Mouse (Mus musculus): ENCODE data around the gene Cyb5r3. TPM values are rescaled to one million over a fixed set of nuclear protein-coding genes. Genes with fewer than 3 reads are reported as not detected.

Gene Cyb5r3
- total and polyA plus RNA-seq, 2 experiments from 2014 or later = 117 to 166 TPM

DNA sequence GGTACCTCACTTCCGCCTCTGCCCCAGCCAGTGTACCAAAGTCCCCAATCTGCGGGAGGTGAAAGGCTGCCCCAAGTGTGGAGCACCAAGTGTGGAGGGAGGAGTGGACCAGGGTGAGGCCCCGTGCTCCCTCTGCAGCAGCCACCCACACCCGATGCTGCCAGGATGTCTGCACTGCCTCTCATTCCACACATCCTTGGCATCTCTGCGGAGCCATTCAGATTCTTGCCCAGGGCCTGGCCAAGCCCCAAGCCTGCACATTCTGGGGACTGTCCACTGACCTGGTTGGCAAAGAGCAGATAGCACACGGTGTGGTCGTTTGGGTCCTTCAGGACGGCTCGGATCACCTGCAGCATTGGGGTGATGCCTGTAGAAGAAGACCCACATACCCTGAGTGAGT is 12.6 kb downstream of the Cyb5r3 start:
- H3K4me3 ChIP-seq (ENCODE audit: low read depth, low read length) = no peak overlapping the region
- H3K9me3 ChIP-seq (replicated peaks; ENCODE audit: control insufficient read depth, low read length) = no peaks in the 10 kb centered on the region
- H3K27ac ChIP-seq (ENCODE audit: low read depth) = no peak overlapping the region
- TF ChIP-seq CTCF (IDR thresholded peaks at IDR 0.05; ENCODE audit: low read depth) (no peak), EP300 (IDR thresholded peaks at IDR 0.05; ENCODE audit: low read depth) (no peak)
- H3K9ac ChIP-seq (replicated peaks; ENCODE audit: low read depth, low read length) = no peak overlapping the region
- peaks cover 41% of the 10 kb centered on the region for H3K36me3 ChIP-seq (replicated peaks; ENCODE audit: control insufficient read depth, insufficient read depth, low read length)
- H3K4me1 ChIP-seq (ENCODE audit: control insufficient read depth, insufficient read depth) = 0 out of 2 replicates have a peak, but pooled peaks cover 2% of the 10 kb centered on the region
- no peaks in the 10 kb centered on the region for H3K27me3 ChIP-seq (ENCODE audit: control insufficient read depth, insufficient read depth, low read length)
- DNase-seq (ENCODE audit: low spot score) = no peak
- ATAC-seq (ENCODE audit: insufficient read depth, low read depth) = no peak
- 81% methylated on average over 9 of the region's 9 CpGs for WGBS
- no peak overlapping the region for H3K4me2 ChIP-seq (ENCODE audit: low read depth, low read length)

GRCm38 (mm10) chr15:83158587-83159160 is 13.7 kb downstream of the Cyb5r3 start:
- Histone ChIP-seq H3K27me3 (ENCODE audit: control insufficient read depth, insufficient read depth, low read length) (no peaks in the 10 kb centered on the region), H3K4me3 (ENCODE audit: low read depth, low read length) (no peak overlapping the region), H3K9ac (replicated peaks; ENCODE audit: low read depth, low read length) (no peak overlapping the region), H3K9me3 (replicated peaks; ENCODE audit: control insufficient read depth, low read length) (no peaks in the 10 kb centered on the region), H3K4me2 (ENCODE audit: low read depth, low read length) (no peak overlapping the region), H3K27ac (ENCODE audit: low read depth) (no peak overlapping the region), H3K36me3 (replicated peaks; ENCODE audit: control insufficient read depth, insufficient read depth, low read length) (peaks cover 48% of the 10 kb centered on the region), H3K4me1 (ENCODE audit: control insufficient read depth, insufficient read depth) (no peaks in the 10 kb centered on the region)
- no peak for DNase-seq (ENCODE audit: low spot score)
- WGBS = 87% methylated on average over 7 of the region's 7 CpGs
- TF ChIP-seq EP300 (IDR thresholded peaks at IDR 0.05; ENCODE audit: low read depth) (no peak), CTCF (IDR thresholded peaks at IDR 0.05; ENCODE audit: low read depth) (no peak)
- no peak for ATAC-seq (ENCODE audit: insufficient read depth, low read depth)

DNA sequence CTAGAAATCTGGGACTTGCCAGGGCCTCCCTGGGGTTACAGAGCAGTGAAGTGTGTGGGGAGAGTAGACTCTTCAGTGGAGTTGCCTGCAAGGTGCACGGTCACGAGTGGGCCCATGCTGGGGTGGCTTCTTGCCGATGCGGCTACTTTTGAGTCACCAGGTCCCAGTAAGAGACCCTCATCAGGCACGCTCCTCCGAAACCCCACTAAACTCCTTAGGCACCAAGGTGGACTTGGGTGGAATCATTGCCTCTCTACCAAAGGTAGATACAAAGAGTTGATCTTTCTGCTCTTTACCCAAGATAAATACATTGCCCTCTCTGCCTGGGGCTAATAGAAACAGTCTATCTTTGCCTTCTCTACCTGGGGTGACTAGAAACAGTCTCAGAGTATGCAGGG is 14.7 kb downstream of the Cyb5r3 start:
- no peaks in the 10 kb centered on the region for H3K9me3 ChIP-seq (replicated peaks; ENCODE audit: control insufficient read depth, low read length)
- TF ChIP-seq CTCF (IDR thresholded peaks at IDR 0.05; ENCODE audit: low read depth) (no peak), EP300 (IDR thresholded peaks at IDR 0.05; ENCODE audit: low read depth) (no peak)
- no peak overlapping the region for H3K4me3 ChIP-seq (ENCODE audit: low read depth, low read length)
- H3K4me1 ChIP-seq (ENCODE audit: control insufficient read depth, insufficient read depth) = no peaks in the 10 kb centered on the region
- 94% methylated on average over 6 of the region's 6 CpGs for WGBS
- peaks cover 45% of the 10 kb centered on the region for H3K36me3 ChIP-seq (replicated peaks; ENCODE audit: control insufficient read depth, insufficient read depth, low read length)
- no peak overlapping the region for H3K27ac ChIP-seq (ENCODE audit: low read depth)
- DNase-seq (ENCODE audit: low spot score) (no peak), ATAC-seq (ENCODE audit: insufficient read depth, low read depth) (no peak)
- no peak overlapping the region for H3K9ac ChIP-seq (replicated peaks; ENCODE audit: low read depth, low read length)
- H3K27me3 ChIP-seq (ENCODE audit: control insufficient read depth, insufficient read depth, low read length) = no peaks in the 10 kb centered on the region
- H3K4me2 ChIP-seq (ENCODE audit: low read depth, low read length) = no peak overlapping the region

DNA sequence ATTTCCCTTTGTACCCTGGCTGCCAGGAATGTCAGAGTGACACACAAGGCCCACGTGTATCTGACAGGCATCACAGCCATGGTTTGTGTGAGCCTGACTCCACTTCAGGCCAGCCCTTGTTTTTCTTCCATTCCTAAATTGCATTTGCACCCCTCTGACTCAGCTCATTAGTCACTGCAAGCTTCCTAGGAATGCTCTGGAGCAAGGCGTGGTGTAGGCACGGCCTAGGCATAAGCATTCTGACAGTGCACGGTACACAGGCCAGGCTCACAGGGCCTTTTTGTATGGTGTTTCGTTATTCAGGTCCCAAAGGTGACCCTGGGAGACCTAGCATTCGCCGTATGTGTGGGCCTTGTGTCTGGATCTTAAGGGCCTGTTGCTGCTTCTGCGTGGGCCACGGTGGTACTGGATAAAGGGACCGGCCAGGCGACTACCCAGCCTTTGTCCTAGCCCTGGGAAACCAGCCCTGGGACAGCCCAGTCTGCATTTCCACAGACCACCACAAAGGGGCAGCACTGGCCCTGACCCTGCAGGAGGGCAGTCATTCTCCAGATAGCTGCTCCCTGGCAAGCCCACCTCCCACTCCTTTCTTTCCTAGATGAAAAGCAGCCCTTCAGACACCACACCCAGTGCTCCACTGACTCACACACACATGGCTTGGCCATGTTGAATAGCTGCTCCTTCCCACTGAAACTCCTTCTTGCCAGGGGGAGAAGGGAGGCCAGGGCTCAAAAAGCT is 15.3 kb downstream of the Cyb5r3 start:
- WGBS = 62% methylated on average over 11 of the region's 11 CpGs
- no peaks in the 10 kb centered on the region for H3K27me3 ChIP-seq (ENCODE audit: control insufficient read depth, insufficient read depth, low read length)
- H3K36me3 ChIP-seq (replicated peaks; ENCODE audit: control insufficient read depth, insufficient read depth, low read length) = peaks cover 43% of the 10 kb centered on the region
- no peak overlapping the region for H3K4me3 ChIP-seq (ENCODE audit: low read depth, low read length)
- ATAC-seq (ENCODE audit: insufficient read depth, low read depth) (peak; percentile 31), DNase-seq (ENCODE audit: low spot score) (peak; percentile 46)
- no peaks in the 10 kb centered on the region for H3K4me1 ChIP-seq (ENCODE audit: control insufficient read depth, insufficient read depth)
- H3K4me2 ChIP-seq (ENCODE audit: low read depth, low read length) = no peak overlapping the region
- no peak overlapping the region for H3K9ac ChIP-seq (replicated peaks; ENCODE audit: low read depth, low read length)
- TF ChIP-seq CTCF (IDR thresholded peaks at IDR 0.05; ENCODE audit: low read depth) = peak; percentile 77
- TF ChIP-seq EP300 (IDR thresholded peaks at IDR 0.05; ENCODE audit: low read depth) = no peak
- no peaks in the 10 kb centered on the region for H3K9me3 ChIP-seq (replicated peaks; ENCODE audit: control insufficient read depth, low read length)
- H3K27ac ChIP-seq (ENCODE audit: low read depth) = no peak overlapping the region

DNA sequence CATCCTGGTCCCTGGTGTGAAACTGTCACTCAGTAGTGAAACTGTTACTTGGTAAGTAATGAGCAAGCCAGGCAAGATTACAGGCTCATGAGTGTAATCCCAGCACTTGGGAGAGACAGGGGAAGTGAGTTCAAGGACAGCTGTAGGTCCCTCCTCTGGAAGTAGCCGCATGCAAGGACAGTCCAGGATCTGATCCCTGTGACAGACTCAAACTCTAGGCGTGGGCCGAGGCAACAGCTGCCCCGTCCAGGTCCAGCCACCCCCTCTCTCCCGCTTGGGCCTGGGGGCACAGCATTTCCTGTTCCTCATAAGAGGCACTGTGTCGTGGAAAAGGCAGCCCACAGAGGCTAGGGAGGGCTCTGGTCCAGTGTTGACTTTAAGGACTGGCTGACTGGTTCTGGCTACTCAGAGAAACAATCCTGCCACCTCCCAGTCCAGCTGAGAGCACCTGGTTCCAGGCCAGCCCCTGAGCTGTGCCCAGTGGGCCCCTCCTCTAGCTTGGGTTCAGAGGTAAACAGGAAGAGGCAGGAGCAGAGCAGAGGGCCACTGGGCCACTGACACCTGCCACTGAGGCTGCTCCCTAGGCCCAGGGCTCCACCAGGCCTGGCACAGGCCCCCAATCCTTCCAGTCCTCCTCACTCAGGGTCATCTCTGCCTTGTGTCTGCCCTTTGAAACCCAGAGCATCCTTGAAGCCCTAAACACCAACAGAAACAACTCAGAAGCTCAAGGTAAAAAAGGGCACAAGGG is 16.5 kb downstream of the Cyb5r3 start:
- DNase-seq (ENCODE audit: low spot score) (no peak), ATAC-seq (ENCODE audit: insufficient read depth, low read depth) (no peak)
- H3K4me1 ChIP-seq (ENCODE audit: control insufficient read depth, insufficient read depth) = no peaks in the 10 kb centered on the region
- H3K4me3 ChIP-seq (ENCODE audit: low read depth, low read length) = no peak overlapping the region
- TF ChIP-seq EP300 (IDR thresholded peaks at IDR 0.05; ENCODE audit: low read depth) = no peak
- no peak for TF ChIP-seq CTCF (IDR thresholded peaks at IDR 0.05; ENCODE audit: low read depth)
- H3K27me3 ChIP-seq (ENCODE audit: control insufficient read depth, insufficient read depth, low read length) = no peaks in the 10 kb centered on the region
- no peaks in the 10 kb centered on the region for H3K9me3 ChIP-seq (replicated peaks; ENCODE audit: control insufficient read depth, low read length)
- H3K4me2 ChIP-seq (ENCODE audit: low read depth, low read length) = no peak overlapping the region
- H3K9ac ChIP-seq (replicated peaks; ENCODE audit: low read depth, low read length) = no peak overlapping the region
- peaks cover 34% of the 10 kb centered on the region for H3K36me3 ChIP-seq (replicated peaks; ENCODE audit: control insufficient read depth, insufficient read depth, low read length)
- no peak overlapping the region for H3K27ac ChIP-seq (ENCODE audit: low read depth)
- WGBS = 72% methylated on average over 6 of the region's 6 CpGs
